Mouse (Mus musculus): ENCODE measurements around the gene Bcl6b.

Gene Bcl6b

DNA sequence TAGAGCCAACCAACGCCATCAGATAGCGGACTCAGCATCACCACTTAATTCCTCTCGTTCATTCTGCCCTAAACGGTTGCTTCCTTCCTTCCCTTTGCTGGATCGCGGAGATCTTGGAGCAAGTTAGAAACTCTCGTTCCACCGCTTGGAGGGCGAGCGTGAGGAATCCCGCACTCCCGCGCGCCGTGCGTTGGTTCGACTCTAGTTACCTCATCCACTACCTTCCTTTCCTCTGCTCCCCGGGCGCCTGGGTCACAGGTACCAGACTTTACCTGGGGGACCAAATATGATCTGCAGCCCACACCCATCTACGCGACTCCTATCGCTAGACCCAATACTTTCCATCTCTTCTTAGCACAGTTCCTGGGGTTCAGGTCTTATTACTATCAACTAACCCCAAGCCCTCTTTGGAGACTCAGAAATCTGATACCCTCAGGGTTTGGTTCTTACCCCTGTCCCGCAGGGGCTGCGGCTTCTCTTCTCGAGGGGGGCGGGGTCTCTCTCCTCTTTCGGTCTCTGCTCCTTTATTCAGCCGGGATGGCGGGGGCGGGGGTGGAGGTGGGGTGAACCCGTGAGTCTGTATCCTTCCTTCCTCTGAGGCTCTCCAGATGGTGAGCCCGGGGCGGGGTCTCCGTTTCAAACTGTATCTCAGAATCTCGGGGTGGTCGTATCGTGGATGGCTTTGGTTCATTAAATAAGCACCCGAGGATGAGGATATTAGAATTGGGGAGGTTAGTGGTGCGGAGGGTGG, at the start of gene Bcl6b:
TSS of gene Bcl6b (minus strand) at position 539 of the 751 bp plus-strand sequence.
- DNase-seq (ENCODE audit: low spot score in 2 of 2) = no peak

DNA sequence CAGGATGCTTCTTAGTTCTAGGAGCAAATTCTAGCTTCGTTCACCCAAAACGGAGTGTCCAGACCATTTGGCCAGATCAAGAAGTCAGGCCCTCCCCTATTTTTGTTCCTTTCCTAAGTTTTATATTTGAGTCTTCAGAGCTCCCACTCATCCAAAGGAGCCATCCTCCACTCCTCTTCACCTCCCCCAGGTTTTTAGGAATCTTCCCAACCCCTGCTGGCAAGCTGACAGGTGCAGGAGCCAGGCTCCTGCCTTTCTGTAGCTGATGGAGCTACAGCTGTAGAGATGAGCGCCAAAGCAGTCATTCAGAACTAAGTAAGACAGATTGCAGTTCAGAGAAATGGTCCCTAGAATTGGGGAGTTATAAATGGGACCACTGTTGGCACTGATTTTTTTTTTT, 49.4 kb upstream of the Bcl6b start:
- no peak for DNase-seq (ENCODE audit: low spot score in 2 of 2)

DNA sequence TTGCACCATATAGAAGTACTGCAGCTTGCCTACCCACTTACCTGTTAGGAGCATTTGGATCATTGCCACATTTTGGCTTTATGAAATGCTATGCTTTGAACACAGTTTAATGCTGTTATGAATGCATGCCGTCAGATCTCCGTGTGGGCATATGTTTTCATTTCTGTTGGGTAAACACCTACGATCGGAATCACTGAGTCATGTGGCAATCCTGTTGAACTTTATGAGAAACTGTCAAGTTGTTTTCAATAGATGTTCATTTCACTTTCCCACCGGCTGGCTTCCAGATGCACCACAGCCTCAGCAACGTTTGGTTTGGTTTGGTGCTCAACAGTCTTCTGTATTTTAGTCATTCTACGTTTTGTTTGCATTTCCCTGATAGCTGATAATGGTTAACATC, 42.0 kb upstream of the Bcl6b start:
- DNase-seq (ENCODE audit: low spot score in 2 of 2) = no peak

DNA sequence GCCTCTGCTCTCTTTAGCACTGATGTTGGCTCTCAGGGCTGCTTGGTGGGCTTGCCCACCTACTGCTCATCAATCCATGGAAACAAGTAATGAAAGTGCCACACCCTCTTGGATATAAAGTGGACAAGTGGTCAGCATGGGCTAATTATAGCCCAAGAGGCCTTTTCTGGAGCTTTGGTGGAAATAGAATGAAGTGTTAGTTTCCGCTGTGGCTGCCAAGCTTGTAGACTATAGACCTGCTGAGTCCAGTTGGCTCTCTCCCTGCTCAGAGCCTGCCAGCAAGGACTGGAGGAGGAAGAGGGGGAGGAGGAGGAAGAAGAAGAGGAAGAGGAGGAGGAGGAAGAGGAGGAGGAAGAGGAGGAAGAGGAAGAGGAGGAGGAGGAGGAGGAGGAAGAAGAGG, 36.8 kb upstream of the Bcl6b start:
- DNase-seq (ENCODE audit: low spot score in 2 of 2) = no peak

DNA sequence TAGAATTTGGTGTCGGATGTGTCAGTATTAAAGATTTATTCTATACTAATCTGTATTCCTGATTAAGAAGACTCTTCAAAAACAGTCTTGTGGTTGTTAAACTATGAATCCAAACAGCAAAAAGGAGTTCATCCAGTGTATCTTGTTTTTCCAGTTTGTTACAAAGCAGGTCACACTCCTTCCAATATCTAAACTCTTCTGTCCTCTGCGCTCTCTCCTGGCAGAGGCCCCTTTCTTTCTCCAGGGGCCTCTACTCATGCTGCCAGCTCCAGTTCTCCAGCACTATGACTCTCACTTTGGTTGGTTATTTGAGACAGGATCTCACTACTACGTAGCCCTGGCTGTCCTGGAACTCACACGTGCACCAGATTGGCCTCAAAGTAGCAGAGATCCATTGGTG, 36.2 kb upstream of the Bcl6b start:
- no peak for DNase-seq (ENCODE audit: low spot score in 2 of 2)

DNA sequence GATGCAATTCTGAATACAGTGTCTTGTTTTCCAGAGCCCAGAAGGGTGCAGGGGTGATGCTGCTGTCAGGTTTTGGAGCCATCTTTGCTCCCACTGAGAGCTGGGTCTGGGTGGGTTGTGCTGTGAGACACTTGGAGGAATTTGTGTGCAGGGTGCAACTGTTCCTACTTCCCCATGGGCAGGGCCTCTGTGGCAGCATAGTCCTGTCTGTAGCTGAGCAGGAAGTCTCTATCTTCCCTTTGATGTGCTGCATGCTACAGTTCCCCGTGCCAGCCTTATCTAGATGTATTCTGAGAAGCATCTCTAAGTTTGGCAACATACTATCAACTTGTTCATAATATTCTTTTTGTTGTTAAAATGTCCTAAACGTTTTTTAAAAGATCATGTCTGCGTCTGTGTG, 35.7 kb upstream of the Bcl6b start:
- DNase-seq (ENCODE audit: low spot score in 2 of 2) = no peak

DNA sequence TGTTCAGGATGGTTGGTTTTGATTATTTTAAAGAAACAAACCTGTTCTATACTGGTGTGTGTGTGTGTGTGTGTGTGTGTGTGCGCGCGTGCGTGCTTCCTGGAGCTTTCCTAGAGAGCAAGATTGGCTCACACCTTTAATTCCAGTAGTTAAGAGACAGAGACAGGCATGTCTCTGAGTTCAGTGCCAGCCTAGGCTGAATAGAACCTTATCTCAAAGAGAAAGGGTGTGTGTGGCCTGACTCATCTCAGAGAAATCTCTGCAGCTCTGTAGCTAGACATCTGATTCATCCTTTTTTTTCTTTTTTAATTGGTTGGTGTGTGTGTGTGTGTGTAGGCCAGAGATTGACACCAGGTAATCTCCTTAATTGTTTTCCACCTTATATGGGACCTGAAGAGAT, 29.4 kb upstream of the Bcl6b start:
- no peak for DNase-seq (ENCODE audit: low spot score in 2 of 2)

DNA sequence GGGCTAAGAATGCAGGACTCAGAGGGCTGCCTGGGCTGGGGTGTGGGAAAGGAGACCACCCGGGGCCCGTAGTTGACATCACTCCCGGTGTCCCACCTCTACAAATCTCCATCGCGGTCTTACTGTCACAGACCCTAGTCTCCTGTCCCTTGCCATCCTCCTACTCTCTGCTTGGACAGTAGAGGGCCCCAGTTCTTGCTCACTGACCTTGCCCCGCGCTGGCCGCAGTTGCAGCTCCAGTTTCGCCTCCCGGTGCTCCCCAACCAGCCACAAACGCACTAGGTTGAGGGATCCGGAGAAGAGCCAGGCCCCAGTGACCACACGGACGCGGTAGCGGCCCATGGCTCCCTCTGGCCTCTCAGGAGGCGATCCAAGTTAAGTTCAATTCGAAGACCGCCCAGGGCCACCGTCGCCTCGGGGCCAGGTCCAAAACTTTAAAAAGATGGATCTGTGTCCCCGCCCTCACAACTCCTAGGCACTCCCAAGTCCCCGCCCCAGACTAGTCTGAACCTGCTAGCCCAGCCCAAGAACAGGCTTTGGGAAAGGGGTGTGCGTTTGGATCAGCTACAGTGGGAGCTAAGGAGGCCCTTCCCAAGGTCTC, 25.4 kb upstream of the Bcl6b start, which contains the start of gene Alox12:
TSS of gene Alox12 (minus strand) at position 423 of the 601 bp plus-strand sequence.
- no peak for DNase-seq (ENCODE audit: low spot score in 2 of 2)

DNA sequence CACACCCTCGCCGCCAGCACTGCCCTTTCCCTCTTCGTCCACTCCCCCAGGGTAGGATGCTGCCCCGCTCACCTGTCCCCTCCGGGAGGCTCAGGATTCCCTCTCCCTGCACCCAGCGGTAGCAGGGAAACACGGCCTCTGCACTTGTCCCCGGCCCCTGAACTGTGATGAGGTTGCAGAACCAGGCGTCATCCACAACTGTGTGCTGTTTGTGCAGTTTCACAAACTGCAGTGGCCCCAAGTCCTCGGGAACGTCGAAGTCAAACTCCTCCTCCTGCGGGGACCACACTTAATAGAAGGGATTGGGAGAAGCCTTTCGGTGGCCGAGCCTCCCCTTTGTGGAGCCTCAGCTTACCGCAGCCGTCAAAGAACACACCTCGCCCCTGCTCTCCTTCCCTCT, 24.7 kb upstream of the Bcl6b start:
- no peak for DNase-seq (ENCODE audit: low spot score in 2 of 2)

DNA sequence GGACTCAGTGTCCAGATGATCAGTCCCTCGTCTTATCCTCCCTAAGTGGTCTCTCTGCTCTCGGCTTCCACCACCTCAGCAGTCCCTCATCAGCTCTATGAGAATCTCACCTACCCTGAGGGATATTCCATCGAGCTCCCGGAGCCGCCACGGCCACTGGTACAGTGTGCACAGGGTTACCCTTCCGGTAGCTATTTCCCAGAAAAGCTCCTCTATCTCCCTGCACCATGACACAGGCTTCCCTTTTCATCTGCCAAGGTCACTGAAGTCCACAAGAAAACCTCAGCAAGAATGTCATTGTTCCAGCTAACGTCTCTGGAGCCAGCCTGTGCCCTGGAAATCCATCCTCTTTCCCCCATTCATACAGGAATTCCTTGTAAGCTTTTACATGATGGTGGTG, 22.3 kb upstream of the Bcl6b start:
- no peak for DNase-seq (ENCODE audit: low spot score in 2 of 2)

DNA sequence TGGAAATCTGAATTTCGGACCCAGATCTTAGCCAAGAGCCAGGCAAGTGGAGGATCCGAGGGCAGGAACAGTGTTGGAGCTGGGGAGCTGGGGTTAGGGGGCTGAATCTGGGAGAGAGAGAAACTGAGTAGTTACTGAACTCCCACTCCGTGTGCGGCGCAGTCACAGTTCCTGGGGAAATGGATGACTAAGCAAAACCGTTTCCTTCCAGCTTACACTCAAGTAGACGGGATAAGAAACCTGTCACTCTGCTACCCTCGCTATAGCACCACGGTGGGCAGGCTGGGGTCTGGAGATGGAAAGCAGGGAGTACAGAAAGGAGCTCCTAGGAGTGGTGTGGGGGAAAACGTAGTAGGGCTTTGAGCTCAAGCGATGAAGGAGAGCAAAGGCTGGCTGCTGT, 20.6 kb upstream of the Bcl6b start:
- no peak for DNase-seq (ENCODE audit: low spot score in 2 of 2)

DNA sequence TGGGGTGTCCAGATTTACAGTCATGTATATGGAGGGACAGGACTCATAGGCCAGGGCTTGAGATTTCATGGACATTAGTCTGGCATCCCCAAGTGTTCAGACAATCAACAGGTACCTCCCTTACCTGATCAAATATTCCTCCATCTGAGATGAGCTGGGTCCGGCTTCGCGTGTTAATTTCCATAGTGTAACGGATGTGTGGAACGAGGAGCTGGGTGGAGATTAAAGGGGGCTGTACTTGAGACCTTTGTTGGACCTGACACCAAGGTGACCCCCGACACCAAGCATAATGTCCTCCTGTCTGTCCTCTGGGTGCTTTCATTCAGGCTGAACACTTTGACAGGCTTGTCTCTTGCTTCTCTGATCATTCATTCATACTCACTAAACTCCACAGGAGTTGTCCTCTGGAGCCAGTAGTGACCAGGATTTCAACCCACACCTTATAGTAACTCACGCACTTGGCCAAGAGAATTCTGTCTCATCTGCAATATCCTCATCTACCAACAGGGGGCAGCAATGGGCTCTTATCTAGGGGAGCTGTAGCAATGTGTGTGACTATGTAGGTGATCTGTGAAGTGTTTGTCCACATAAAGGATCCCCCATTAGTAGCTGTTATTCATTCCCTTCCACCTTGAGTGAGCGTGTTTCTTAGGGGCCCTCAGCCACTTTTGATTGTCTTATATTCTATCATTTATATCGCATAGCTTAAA, 17.7 kb upstream of the Bcl6b start:
- DNase-seq (ENCODE audit: low spot score in 2 of 2) = no peak

DNA sequence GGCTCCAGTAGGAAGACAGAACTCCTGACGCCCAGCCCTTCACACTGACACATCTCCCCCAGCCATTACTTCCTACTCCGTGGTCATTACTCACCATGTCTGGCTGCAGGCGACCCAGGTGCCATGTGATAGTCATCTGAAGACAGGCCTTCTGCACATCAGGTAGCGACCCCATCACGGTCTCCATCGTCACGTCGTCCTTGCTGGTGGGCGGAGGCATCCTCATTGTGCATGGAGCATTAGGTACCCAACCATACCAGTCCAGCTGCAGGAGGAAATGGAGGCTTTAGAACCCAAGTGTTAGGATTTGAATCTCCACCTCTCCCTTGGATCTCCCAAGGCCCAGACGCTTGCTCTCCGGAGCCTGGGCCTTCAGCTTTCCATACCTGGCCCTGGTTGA, 13.0 kb upstream of the Bcl6b start:
- no peak for DNase-seq (ENCODE audit: low spot score in 2 of 2)

DNA sequence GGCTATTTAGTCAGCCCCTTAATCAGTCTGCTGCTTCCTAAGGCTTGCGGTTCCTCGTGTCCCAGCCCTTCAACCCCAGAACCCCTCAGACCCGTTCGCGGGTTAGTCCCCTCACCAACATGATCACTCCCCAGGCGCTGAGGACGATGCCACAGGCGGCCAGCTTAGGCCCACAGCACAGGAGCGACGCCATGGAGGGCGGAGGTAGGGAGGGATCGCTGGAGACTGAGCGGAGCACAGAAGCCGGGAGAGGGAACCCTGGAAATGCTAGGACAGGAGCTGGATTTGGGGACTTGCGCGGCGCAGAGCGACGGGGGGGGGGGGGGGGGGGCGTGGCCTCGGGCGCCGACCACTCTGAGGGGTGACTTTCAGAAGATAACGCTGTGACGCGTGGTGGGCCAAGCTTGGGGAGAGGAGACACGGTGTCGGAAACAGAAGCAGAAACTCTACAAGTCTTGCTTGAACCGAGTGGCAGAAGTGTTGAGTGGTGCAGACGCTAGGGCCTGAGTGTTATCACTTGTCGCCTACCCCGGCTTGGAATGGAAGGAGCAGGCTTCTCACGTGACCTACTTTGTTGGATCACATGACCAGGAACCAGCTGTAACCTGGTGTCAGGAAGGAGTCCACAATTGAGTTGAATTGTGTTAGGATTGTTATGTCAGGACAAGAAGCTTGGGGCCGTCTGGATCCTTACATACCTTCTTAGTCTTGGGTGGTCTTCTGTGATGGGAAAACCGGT, 10.1 kb upstream of the Bcl6b start, which contains the start of the genes Gm21988 and Rnasek:
TSS of gene Gm21988 (minus strand) at position 290 of the 739 bp plus-strand sequence.
TSS of gene Rnasek (minus strand) at position 302 of the 739 bp plus-strand sequence.
- DNase-seq (ENCODE audit: low spot score in 2 of 2) = peak; percentile 68 to 76

DNA sequence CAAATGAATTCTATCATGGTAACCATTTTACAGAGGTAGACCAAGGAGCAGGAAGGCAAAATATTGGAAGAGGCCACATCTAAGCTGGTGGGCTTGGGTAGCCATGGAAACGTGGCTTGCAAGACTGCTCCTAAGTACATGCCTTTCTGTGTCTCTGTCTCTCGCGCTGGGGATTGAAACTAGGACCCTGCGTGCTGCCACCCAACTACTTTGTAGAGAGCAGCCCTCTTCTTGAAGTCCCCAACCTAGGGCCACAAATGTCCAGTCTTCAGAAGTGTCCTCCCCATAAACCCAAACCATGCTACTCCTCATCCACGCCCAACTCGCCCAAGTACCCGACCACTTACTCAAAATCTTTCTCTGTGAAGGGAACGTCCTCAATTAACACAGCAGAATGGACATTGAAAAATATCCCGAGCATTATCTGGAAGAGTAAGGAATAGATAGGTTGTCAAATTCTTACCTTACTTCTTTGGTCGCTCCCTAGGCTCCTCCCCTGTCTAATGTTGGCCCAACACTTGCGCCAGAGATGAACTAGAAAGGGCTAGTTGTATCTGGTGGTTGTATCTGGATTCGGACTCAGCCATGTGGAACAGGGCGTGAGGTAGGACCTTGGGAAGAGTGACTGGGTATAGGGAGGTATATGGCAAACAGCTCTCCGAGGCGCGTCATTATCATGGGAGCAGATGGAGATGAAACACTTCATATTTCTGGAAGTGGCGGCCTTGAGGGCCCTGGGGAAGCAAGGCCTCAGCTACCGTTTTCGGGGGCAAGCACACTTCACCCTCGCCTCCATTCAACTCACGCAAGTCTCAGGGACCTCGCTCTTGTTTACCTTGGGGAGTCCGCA, 9.2 kb upstream of the Bcl6b start:
- DNase-seq (ENCODE audit: low spot score in 2 of 2) = no peak

DNA sequence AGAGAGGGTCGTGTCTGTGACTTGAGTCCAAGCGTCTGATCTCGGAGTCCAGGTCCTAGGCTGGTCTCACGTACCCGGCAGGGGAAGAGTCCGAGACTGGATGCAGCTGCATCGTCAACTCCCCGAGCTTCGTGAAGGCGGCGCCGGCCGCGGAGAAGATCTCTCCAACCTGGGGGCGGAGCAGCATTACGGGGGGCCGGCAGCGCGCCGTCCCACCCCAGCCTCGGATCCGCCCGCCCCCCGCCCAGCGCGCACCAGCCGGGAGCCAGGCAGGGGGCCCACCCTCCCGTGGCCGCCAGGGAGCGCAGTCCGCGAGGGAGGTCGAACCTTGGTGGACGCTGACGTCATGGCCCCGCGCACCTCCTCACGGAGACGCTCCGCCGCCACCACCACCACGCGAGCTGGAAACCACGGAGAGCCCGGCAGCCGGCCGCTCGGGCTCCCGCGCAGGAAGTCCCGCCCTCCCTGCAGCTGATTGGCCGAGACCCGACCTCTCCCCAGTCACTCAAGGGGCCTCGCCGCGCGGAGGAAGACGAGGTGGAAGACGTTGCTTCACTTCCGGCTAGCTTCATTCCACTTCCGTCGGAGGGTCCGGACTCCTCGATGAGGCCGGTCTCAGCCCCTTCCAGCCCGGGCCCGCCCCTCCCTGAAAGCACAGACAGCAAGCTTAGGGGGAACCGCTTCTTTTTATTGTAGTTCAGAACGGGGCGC, 8.0 kb upstream of the Bcl6b start, which contains the start of gene 0610010K14Rik:
TSS of gene 0610010K14Rik (minus strand) at position 458 of the 711 bp plus-strand sequence.
- peak; percentile 96 to 97 for DNase-seq (ENCODE audit: low spot score in 2 of 2)

DNA sequence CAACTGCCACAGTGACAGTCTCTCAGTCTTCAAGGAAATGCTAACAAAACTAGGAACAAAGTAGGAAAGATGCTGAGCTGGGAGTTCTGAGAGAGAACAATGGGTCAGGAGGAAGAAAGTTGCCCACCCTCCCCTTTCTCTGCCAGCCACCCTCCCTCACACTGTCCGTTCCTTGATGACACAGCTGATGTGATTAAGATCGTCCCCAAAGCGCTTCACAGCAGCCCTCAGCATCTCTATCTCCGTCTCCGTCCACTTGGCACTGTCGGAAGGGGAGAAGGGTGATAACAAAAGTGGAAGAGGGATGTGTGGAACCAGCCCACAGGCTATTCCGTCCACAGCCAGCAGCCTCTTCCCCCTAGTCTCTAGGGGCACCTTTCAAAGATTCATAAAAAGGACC, 7.1 kb upstream of the Bcl6b start:
- no peak for DNase-seq (ENCODE audit: low spot score in 2 of 2)

DNA sequence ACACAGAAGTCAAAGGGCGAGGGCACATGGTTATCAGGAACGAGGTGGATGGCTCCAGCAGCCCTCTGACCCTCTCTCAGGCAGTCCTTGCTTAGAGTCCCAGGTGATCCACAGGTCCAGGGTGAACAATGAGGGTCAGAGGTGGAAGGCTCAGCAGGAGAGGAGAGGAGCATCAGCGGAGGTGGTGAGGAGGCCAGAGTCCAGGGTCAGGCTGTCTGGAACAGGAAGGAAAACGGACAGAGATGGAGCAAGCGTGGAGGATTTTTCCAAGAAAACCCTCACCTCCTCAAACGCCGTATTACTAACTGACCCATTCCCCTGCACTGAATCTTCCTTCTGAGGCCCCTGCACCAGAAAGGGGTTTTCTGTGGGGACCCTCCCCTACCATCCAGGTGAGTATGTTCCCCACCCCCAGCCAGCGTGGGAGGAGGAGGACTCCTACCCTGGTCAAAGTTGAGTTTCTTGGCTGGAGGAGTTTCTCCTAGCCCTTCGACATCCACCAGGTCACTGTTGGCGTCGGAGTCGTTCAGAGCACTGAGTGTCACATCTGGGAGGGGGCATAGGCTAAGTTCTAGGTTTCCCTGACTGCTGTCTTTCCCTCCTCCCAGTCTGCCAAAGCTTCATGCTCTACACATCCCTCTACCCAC, 5.8 kb upstream of the Bcl6b start:
- no peak for DNase-seq (ENCODE audit: low spot score in 2 of 2)

DNA sequence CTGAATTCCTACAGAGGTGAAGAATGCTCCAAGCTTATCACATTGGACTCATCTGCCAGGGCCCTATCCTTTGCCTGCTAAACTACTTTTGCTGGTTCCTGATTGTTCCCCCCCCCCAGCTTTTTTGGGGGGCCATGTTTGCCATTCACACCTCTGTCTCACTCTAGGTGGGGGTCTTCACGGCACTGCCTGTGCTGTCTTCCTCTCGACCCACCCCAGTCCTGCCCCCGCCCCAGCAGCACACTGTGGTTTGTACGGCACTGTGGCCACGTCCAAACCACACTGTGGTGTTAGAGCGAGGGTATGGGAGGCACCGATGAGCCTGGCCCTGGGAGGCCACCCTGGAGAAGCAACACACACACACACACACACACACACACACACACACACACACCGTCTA, 4.9 kb upstream of the Bcl6b start:
- no peak for DNase-seq (ENCODE audit: low spot score in 2 of 2)

DNA sequence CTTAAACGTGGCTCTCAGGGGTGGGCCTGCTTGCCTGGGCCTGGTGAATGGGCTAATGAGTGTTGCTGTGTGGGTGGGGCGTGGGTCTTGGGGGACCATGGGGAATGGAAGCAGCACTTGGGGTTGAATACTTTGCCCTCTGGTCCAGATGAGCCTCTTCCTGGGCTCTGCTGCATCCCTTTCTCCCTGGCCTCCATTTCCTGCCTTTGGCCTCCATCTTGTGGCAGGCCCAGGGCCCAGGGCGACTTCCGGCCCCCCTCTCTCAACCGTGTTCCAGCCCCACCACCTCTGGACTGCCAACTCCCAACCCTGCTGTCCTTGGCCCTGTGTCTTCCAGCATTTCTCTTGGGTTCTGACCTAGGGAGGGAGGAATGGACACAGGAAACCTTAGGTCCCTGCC, 4.4 kb upstream of the Bcl6b start:
- no peak for DNase-seq (ENCODE audit: low spot score in 2 of 2)

All from right cerebral cortex, postnatal 36 days (tissue).